Mouse (Mus musculus) mesoderm, embryonic 11.5 days (tissue): Measurements from ENCODE around the gene Cdx2.

Experiments used
- DNase-seq: peaks from one replicate; pipeline ENCODE4 v3.0.0-alpha.2; 2012; ENCODE audit warnings: low read depth, low spot score

Gene Cdx2

GRCm38 (mm10) chr5:147260778-147261177 lies 46.3 kb downstream of the Cdx2 start:
- DNase-seq = no peak

GRCm38 (mm10) chr5:147260189-147260588 lies 46.9 kb downstream of the Cdx2 start:
- no peak for DNase-seq
